Mouse (Mus musculus): Measurements from ENCODE around the gene Slc16a10. TPM values are rescaled to one million over a fixed set of nuclear protein-coding genes. Genes with fewer than 3 reads are reported as not detected.

The Slc16a10 gene
- polyA plus RNA-seq, 1 experiment from 2014 or later, result 2.2 TPM

GRCm38 (mm10) chr10:40102986-40103385, 39.1 kb downstream of the Slc16a10 start:
- no peak for ATAC-seq (ENCODE audit: low FRiP score)
- Histone ChIP-seq H3K36me3 (no peaks in the 10 kb centered on the region), H3K9ac (replicated peaks) (no peak overlapping the region), H3K4me2 (no peak overlapping the region), H3K4me1 (0 out of 2 replicates have a peak, but pooled peaks cover 4% of the 10 kb centered on the region), H3K4me3 (replicated peaks) (no peak overlapping the region), H3K27ac (replicated peaks) (no peak overlapping the region), H3K27me3 (replicated peaks) (no peaks in the 10 kb centered on the region), H3K9me3 (replicated peaks) (no peaks in the 10 kb centered on the region)
- WGBS, result 34% methylated on average over 8 of the region's 8 CpGs

DNA sequence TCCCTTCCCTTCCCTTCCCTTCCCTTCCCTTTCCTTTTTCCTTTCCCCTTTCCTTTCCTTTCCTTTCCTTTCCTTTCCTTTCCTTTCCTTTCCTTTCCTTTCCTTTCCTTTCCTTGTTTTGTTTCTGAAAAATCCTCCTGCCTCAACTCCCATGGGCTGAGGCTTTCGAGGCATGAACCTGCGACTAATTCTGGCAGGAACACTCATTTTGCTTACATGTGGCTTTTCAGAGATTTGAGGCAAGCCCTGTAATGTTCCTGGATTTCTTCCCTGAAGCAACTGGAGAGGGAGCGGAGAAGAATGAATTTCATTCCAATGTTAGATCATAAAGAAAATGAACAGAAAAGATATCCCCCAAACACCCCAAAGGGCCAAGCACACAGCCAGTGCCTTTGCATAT, 39.9 kb downstream of the Slc16a10 start:
- Histone ChIP-seq H3K4me3 (replicated peaks) (no peak overlapping the region), H3K36me3 (no peaks in the 10 kb centered on the region)
- WGBS, result 51% methylated on average over 3 of the region's 3 CpGs

GRCm38 (mm10) chr10:40098441-40098840, 43.6 kb downstream of the Slc16a10 start:
- no peak overlapping the region for H3K9ac ChIP-seq (replicated peaks)
- no peak overlapping the region for H3K4me3 ChIP-seq (replicated peaks)
- H3K4me1 ChIP-seq, result 0 out of 2 replicates have a peak, but pooled peaks cover 4% of the 10 kb centered on the region
- H3K4me2 ChIP-seq, result no peak overlapping the region
- ATAC-seq (ENCODE audit: low FRiP score), result no peak
- no peaks in the 10 kb centered on the region for H3K36me3 ChIP-seq
- no peak overlapping the region for H3K27ac ChIP-seq (replicated peaks)
- H3K9me3 ChIP-seq (replicated peaks), result no peaks in the 10 kb centered on the region
- WGBS, result 91% methylated on average over 1 of the region's 1 CpGs
- no peaks in the 10 kb centered on the region for H3K27me3 ChIP-seq (replicated peaks)

More for the DNA sequence above, 39.9 kb downstream of the Slc16a10 start:
- no peak overlapping the region for H3K9ac ChIP-seq (replicated peaks)
- H3K27ac ChIP-seq (replicated peaks), result no peak overlapping the region
- H3K4me1 ChIP-seq, result 0 out of 2 replicates have a peak, but pooled peaks cover 4% of the 10 kb centered on the region
- ATAC-seq (ENCODE audit: low FRiP score), result no peak
- no peaks in the 10 kb centered on the region for H3K27me3 ChIP-seq (replicated peaks)
- no peak overlapping the region for H3K4me2 ChIP-seq
- H3K9me3 ChIP-seq (replicated peaks), result no peaks in the 10 kb centered on the region

DNA sequence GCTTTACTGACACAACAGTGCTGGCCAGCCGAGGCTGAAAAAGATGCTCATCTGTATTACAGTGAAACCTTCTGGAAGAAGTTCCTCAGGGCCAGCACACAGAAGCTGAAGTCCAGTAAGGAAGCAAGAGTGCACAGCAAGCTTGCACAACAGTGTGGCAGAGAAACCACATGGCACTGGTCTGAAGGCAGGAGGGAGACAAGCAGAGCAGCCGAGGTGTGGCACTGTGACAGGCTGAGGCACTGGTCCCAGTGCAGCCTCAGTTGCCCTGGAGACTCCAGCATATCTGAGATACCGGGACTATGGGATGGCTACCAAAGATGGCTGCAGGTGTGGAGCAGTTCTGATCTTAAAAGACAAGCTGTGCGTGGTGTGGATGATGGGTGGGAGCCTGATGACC, 44.5 kb downstream of the Slc16a10 start:
- WGBS, result 75% methylated on average over 4 of the region's 4 CpGs
- no peak for ATAC-seq (ENCODE audit: low FRiP score)

GRCm38 (mm10) chr10:40094752-40095151, 47.3 kb downstream of the Slc16a10 start:
- H3K9me3 ChIP-seq (replicated peaks), result no peaks in the 10 kb centered on the region
- H3K4me2 ChIP-seq, result no peak overlapping the region
- no peaks in the 10 kb centered on the region for H3K36me3 ChIP-seq
- H3K27ac ChIP-seq (replicated peaks), result no peak overlapping the region
- no peak for ATAC-seq (ENCODE audit: low FRiP score)
- no peaks in the 10 kb centered on the region for H3K4me1 ChIP-seq
- no peaks in the 10 kb centered on the region for H3K27me3 ChIP-seq (replicated peaks)
- no peak overlapping the region for H3K9ac ChIP-seq (replicated peaks)
- WGBS, result 91% methylated on average over 2 of the region's 2 CpGs
- no peak overlapping the region for H3K4me3 ChIP-seq (replicated peaks)

More for the DNA sequence above, 44.5 kb downstream of the Slc16a10 start:
- no peaks in the 10 kb centered on the region for H3K4me1 ChIP-seq
- H3K36me3 ChIP-seq, result no peaks in the 10 kb centered on the region
- no peak overlapping the region for H3K27ac ChIP-seq (replicated peaks)
- no peaks in the 10 kb centered on the region for H3K27me3 ChIP-seq (replicated peaks)
- H3K4me2 ChIP-seq, result no peak overlapping the region
- no peak overlapping the region for H3K9ac ChIP-seq (replicated peaks)
- no peak overlapping the region for H3K4me3 ChIP-seq (replicated peaks)
- H3K9me3 ChIP-seq (replicated peaks), result no peaks in the 10 kb centered on the region

DNA sequence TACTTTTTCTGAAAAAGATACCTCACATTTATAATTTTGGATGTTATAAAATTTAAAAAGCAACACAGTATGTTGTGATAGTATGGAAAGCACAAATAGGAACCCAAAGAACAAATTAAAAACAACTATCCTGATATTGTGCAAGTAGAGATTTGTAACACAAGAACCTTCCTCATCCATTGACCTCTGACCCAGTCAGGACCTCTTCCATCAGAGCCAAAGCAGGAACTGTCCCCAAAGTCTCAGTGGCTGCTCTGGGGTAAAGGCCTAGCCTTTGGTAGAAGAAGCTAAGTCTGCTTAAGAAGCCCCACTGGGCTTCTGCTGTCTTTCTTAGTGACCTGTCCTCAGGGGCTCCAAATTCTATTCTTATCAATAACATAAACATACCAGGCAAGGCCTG, 48.5 kb downstream of the Slc16a10 start:
- no peak for ATAC-seq (ENCODE audit: low FRiP score)
- Histone ChIP-seq H3K36me3 (no peaks in the 10 kb centered on the region), H3K4me2 (no peak overlapping the region), H3K4me3 (replicated peaks) (no peak overlapping the region), H3K27me3 (replicated peaks) (no peaks in the 10 kb centered on the region), H3K9me3 (replicated peaks) (no peaks in the 10 kb centered on the region), H3K27ac (replicated peaks) (no peak overlapping the region), H3K9ac (replicated peaks) (no peak overlapping the region), H3K4me1 (no peaks in the 10 kb centered on the region)

DNA sequence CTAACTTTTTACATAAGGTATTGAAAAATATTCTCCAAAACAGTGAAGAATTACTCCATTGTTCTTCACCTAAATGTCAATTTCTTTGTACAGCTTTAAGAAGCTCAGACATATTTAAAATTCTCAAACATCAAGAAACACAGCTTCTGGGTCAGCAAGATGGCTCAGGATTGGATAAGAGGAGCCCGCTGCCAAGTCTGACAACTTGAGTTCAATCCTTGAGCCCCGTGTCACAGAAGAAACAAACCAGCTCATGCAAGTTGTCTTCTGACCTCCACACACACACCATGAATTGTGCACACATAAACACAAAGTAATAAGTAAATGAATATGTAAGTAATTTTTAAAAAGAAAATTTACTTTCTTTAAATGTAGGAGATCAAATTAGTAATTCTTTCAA, 50.6 kb downstream of the Slc16a10 start:
- ATAC-seq (ENCODE audit: low FRiP score), result no peak
- no peaks in the 10 kb centered on the region for H3K9me3 ChIP-seq (replicated peaks)
- H3K27me3 ChIP-seq (replicated peaks), result no peaks in the 10 kb centered on the region
- no peaks in the 10 kb centered on the region for H3K4me1 ChIP-seq
- H3K4me2 ChIP-seq, result no peak overlapping the region
- no peak overlapping the region for H3K4me3 ChIP-seq (replicated peaks)
- no peak overlapping the region for H3K27ac ChIP-seq (replicated peaks)
- WGBS, result 97% methylated on average over 2 of the region's 2 CpGs
- H3K9ac ChIP-seq (replicated peaks), result no peak overlapping the region
- no peaks in the 10 kb centered on the region for H3K36me3 ChIP-seq

GRCm38 (mm10) chr10:40090504-40091428, 51.3 kb downstream of the Slc16a10 start:
- no peak overlapping the region for H3K9ac ChIP-seq (replicated peaks)
- 84% methylated on average over 11 of the region's 11 CpGs for WGBS
- no peak for ATAC-seq (ENCODE audit: low FRiP score)
- H3K4me2 ChIP-seq, result no peak overlapping the region
- H3K27ac ChIP-seq (replicated peaks), result no peak overlapping the region
- no peaks in the 10 kb centered on the region for H3K27me3 ChIP-seq (replicated peaks)
- no peaks in the 10 kb centered on the region for H3K4me1 ChIP-seq
- H3K4me3 ChIP-seq (replicated peaks), result no peak overlapping the region
- no peaks in the 10 kb centered on the region for H3K9me3 ChIP-seq (replicated peaks)
- H3K36me3 ChIP-seq, result no peaks in the 10 kb centered on the region

DNA sequence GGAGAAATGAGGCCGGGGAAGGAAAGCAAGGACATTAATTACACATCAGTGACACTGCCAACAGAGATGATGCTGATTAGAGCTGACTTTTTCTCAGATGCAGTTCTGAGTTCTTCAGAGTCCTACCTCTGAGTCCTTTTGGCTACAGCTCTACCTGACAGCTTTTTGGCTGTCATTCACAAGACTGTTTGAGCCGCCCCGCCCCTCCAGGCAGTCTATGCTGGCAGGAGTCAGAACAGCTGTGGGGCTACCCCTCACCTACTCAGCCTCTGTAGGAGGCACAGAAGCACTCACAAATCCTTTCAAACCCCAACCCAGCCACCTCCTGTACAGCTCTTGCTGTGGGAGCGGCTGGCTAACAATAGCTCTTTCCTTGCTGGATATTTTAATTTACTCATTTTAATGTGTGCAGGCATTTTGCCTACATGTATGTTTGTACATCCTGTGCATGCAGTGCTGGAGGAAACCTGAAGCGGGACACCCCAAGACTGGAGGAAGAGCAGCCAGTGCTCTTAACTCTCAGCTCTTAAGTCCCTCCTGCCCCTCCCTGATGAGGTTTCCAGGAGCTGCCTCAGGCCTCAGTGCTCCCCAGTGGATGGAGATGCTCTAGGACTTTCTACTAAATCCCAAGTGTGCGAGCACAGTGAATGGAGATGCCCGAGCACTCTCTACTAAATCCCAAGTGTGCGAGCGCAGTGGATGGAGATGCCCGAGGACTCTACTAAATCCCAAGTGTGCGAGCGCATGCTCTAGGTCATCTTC, 57.5 kb downstream of the Slc16a10 start:
- no peak overlapping the region for H3K4me2 ChIP-seq
- no peak overlapping the region for H3K27ac ChIP-seq (replicated peaks)
- H3K36me3 ChIP-seq, result no peaks in the 10 kb centered on the region
- no peaks in the 10 kb centered on the region for H3K27me3 ChIP-seq (replicated peaks)
- H3K4me1 ChIP-seq, result no peaks in the 10 kb centered on the region
- no peaks in the 10 kb centered on the region for H3K9me3 ChIP-seq (replicated peaks)
- 80% methylated on average over 12 of the region's 12 CpGs for WGBS
- H3K9ac ChIP-seq (replicated peaks), result no peak overlapping the region
- no peak for ATAC-seq (ENCODE audit: low FRiP score)
- no peak overlapping the region for H3K4me3 ChIP-seq (replicated peaks)

DNA sequence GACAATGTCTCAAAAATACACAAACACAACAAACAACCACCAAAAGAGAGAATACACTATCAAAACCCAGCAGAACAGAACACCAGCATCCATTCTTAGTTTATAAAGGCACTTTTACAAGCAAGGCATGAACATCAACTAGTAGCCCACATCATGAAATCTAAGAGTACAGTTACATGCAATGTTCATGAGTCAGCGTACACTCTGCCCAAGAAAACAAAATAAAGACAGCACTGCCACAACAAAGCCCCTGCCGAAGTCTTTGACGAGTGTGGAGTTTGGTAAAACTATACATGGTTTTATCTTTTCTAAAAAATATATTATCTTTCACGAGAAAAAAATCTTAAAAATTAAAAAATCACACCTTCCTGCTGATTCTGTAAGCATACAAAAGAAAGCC, 58.5 kb downstream of the Slc16a10 start:
- H3K27ac ChIP-seq (replicated peaks), result no peak overlapping the region
- H3K27me3 ChIP-seq (replicated peaks), result no peaks in the 10 kb centered on the region
- H3K9me3 ChIP-seq (replicated peaks), result no peaks in the 10 kb centered on the region
- no peak overlapping the region for H3K4me3 ChIP-seq (replicated peaks)
- ATAC-seq (ENCODE audit: low FRiP score), result no peak
- no peak overlapping the region for H3K4me2 ChIP-seq
- 87% methylated on average over 4 of the region's 4 CpGs for WGBS
- no peak overlapping the region for H3K9ac ChIP-seq (replicated peaks)
- H3K36me3 ChIP-seq, result no peaks in the 10 kb centered on the region
- no peaks in the 10 kb centered on the region for H3K4me1 ChIP-seq

GRCm38 (mm10) chr10:40082668-40083067, 59.4 kb downstream of the Slc16a10 start:
- Histone ChIP-seq H3K9me3 (replicated peaks) (no peaks in the 10 kb centered on the region), H3K9ac (replicated peaks) (no peak overlapping the region), H3K27ac (replicated peaks) (no peak overlapping the region), H3K4me3 (replicated peaks) (no peak overlapping the region), H3K36me3 (no peaks in the 10 kb centered on the region), H3K4me2 (no peak overlapping the region), H3K4me1 (no peaks in the 10 kb centered on the region), H3K27me3 (replicated peaks) (no peaks in the 10 kb centered on the region)
- no peak for ATAC-seq (ENCODE audit: low FRiP score)
- 91% methylated on average over 7 of the region's 7 CpGs for WGBS

DNA sequence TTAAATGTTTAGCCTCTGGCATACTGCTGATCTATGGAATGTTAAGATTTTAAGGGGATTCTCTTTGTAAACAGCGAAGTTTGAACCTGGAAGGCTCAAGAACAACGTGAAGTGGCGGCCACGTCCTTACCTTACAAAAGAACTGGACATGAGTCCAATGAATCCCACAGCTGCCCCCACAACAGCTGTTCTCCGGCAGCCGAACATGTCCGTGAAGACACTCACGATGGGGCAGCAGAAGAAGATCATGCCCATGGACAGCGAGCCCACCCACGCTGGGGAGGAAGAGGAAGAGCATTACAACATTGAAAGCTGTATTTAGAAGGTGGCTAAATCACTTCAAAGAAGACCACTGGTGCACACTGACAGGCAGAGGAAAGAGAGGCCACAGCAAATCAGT, 61.5 kb downstream of the Slc16a10 start:
- H3K27me3 ChIP-seq (replicated peaks), result no peaks in the 10 kb centered on the region
- H3K36me3 ChIP-seq, result no peaks in the 10 kb centered on the region
- H3K9ac ChIP-seq (replicated peaks), result no peak overlapping the region
- no peak overlapping the region for H3K4me2 ChIP-seq
- no peak for ATAC-seq (ENCODE audit: low FRiP score)
- 0 out of 2 replicates have a peak, but pooled peaks cover 2% of the 10 kb centered on the region for H3K4me1 ChIP-seq
- no peaks in the 10 kb centered on the region for H3K9me3 ChIP-seq (replicated peaks)
- 86% methylated on average over 10 of the region's 10 CpGs for WGBS
- no peak overlapping the region for H3K4me3 ChIP-seq (replicated peaks)
- no peak overlapping the region for H3K27ac ChIP-seq (replicated peaks)
